Mouse (Mus musculus) neural tube, embryonic 12.5 days (tissue): ENCODE results near the gene Pgp. TPM values are rescaled to one million over a fixed set of nuclear protein-coding genes. Genes with fewer than 3 reads are reported as not detected.

Experiments
- ATAC-seq: fragments of 200-750 bp; cut with Nextera tagmentation; 2 replicates; pipeline ENCODE4 v1.8.0; 2017; ENCODE audit warnings: low read depth, mild to moderate bottlenecking, moderate TSS enrichment, moderate library complexity; ENCODE audit not compliant: low FRiP score
- H3K27ac ChIP-seq: fragments of 300-500 bp; sonication (generic); 2 replicates; pipeline ENCODE4 v1.5.1; 2016
- H3K27me3 ChIP-seq: fragments of 300-500 bp; sonication (generic); replicated peaks from 2 replicates; pipeline ENCODE4 v1.6.1; 2016; ENCODE audit warnings: mild to moderate bottlenecking
- H3K36me3 ChIP-seq: fragments of 300-500 bp; sonication (generic); 2 replicates; pipeline ENCODE4 v1.6.1; 2016; ENCODE audit warnings: mild to moderate bottlenecking
- H3K4me1 ChIP-seq: fragments of 300-500 bp; sonication (generic); 2 replicates; pipeline ENCODE4 v1.6.1; 2016
- H3K4me2 ChIP-seq: fragments of 300-500 bp; sonication (generic); replicated peaks from 2 replicates; pipeline ENCODE4 v1.6.1; 2016; ENCODE audit warnings: mild to moderate bottlenecking
- H3K4me3 ChIP-seq: fragments of 300-500 bp; sonication (generic); 2 replicates; pipeline ENCODE4 v1.5.1; 2016
- H3K9ac ChIP-seq: fragments of 300-500 bp; sonication (generic); 2 replicates; pipeline ENCODE4 v1.6.1; 2016; ENCODE audit warnings: mild to moderate bottlenecking
- H3K9me3 ChIP-seq: fragments of 300-500 bp; sonication (generic); 2 replicates; pipeline ENCODE4 v1.6.1; 2016; ENCODE audit warnings: mild to moderate bottlenecking
- WGBS: fragments of 180-500 bp; shearing (Covaris S2); methylation state at CpG from one replicate; pipeline ENCODE4 v1.1.7; 2016; 5-methylcytosine and 5-hydroxymethylcytosine counted together
- polyA plus RNA-seq: library from polyadenylated mRNA; unstranded; fragments of >200 nt; fragmentation: Nextera tagmentation; extraction: Ambion mirVana; gene quantifications from 2 replicates; pipeline ENCODE4 v1.2.1, GENCODE M21; 2016

Gene Pgp
- polyA plus RNA-seq, 1 experiment from 2014 or later = 58.6 TPM

- 56% methylated on average over 11 of the region's 11 CpGs for WGBS
- H3K4me3 ChIP-seq = peak overlapping the region; percentile 68
- H3K36me3 ChIP-seq = peaks cover 38% of the 10 kb centered on the region
- H3K4me2 ChIP-seq = peak overlapping the region; percentile 62
- no peak overlapping the region for H3K27ac ChIP-seq
- H3K9me3 ChIP-seq = no peaks in the 10 kb centered on the region
- peaks cover 24% of the 10 kb centered on the region for H3K4me1 ChIP-seq
- peak overlapping the region; percentile 74 for H3K9ac ChIP-seq
- peak; percentile 49 for ATAC-seq
- no peaks in the 10 kb centered on the region for H3K27me3 ChIP-seq
Measured at GRCm38 (mm10) chr17:24477985-24478600, 7.9 kb downstream of the Pgp start.

DNA sequence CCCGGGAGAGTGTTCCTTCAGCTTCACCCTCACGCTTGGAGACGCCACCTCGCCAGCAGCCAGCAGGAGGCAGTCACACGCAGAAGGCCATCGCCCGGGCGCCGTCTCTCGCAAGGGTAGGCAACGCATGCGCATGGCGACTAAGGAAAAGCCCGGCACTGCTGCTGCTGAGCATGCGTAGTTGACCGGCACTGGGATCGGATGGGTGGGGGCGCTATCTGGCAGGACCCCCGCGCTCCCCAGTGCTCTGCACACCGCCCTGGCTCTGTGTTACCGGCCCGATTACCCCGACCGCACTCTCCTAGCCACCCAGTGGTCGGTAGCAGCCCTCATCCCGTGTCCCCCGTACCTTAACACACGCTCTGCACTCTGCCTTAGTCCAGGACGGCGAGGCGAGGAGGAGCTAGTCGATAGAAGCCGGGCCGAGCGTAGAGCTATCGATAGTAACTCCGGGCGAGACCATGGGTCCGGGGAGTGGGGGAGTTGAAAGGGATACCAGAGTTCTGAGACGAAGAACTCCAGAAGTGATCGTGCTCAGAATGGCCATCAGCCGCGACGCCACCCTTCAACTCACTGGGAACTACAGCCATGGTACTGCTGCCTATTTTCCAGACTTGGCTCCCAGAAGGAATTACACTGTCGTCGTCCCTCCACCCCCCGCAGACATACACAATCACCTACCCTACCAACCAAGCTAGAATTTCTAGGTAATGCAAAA is 8.6 kb downstream of the Pgp start, which contains the start of gene Mlst8:
Gene Mlst8, minus strand, starts transcription at position 416 of the 718 bp plus-strand sequence.
- Histone ChIP-seq H3K4me3 (peak within 1 kb of the TSS; percentile 68), H3K36me3 (peaks cover 35% of the 10 kb centered on the region), H3K27ac (peak within 1 kb of the TSS; percentile 92), H3K4me1 (peaks cover 18% of the 10 kb centered on the region), H3K27me3 (no peaks in the 10 kb centered on the region), H3K4me2 (peak within 1 kb of the TSS; percentile 62), H3K9ac (peak within 1 kb of the TSS; percentile 74), H3K9me3 (no peaks in the 10 kb centered on the region)
- peak; percentile 91 for ATAC-seq
- WGBS = under 1% methylated on average over 48 of the region's 48 CpGs

DNA sequence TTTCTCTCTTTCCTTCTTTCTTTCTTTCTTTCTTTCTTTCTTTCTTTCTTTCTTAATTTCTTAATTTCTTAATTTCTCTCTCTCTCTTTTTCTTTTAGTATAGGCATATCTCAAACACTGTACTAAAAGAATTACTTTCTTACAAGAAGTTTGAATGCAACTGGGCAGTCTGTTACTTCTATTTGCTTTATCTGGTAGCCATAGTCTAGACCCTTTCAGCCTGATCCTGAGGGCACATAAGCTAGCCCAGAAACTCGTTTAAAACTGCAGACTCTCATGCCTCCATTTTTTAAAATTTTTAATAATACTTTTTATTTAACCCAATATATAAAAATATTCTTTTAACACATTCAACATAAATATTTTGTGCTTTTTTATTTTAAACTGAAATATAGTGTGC is 9.2 kb downstream of the Pgp start:
- 28% methylated on average over 1 of the region's 1 CpGs for WGBS
- peaks cover 12% of the 10 kb centered on the region for H3K4me1 ChIP-seq
- H3K27ac ChIP-seq = no peak overlapping the region
- H3K4me3 ChIP-seq = no peak overlapping the region
- no peak overlapping the region for H3K9ac ChIP-seq
- H3K4me2 ChIP-seq = peak overlapping the region; percentile 62
- no peaks in the 10 kb centered on the region for H3K9me3 ChIP-seq
- no peaks in the 10 kb centered on the region for H3K27me3 ChIP-seq
- no peak for ATAC-seq
- H3K36me3 ChIP-seq = peaks cover 28% of the 10 kb centered on the region

DNA sequence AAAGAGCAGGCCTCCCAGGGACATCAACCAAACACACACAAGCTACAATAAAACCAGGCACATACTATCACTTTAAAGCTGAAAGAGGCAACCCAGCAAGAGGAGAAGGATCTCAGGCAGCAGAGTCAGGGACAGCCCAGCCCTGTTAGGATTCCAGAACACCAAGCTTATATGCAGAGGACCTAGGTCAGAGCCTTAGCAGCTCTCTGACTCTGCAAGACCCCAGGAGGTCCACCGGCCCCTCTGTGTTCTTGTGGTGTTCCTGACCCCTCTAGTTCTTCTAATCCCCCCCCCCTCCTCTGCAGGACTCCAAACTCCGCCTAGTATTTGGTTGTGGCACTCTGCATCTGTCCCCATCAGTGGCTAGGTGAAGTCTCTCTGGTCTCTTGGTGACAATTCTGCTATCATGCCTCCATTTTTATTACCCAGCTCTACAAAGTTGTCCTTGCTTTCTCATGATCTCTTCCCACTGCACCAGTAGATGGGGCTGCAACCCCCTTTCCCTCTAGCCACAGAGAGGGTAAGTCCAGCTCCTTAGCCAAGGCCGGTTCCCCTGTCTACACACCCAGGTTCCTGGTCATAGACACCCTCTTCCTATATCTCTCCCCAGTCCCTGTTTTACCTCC is 10.1 kb downstream of the Pgp start:
- Histone ChIP-seq H3K27ac (no peak overlapping the region), H3K27me3 (no peaks in the 10 kb centered on the region), H3K36me3 (peaks cover 20% of the 10 kb centered on the region), H3K9ac (no peak overlapping the region), H3K4me3 (no peak overlapping the region), H3K4me2 (no peak overlapping the region), H3K9me3 (no peaks in the 10 kb centered on the region), H3K4me1 (peaks cover 14% of the 10 kb centered on the region)
- no peak for ATAC-seq
- 52% methylated on average over 3 of the region's 3 CpGs for WGBS

DNA sequence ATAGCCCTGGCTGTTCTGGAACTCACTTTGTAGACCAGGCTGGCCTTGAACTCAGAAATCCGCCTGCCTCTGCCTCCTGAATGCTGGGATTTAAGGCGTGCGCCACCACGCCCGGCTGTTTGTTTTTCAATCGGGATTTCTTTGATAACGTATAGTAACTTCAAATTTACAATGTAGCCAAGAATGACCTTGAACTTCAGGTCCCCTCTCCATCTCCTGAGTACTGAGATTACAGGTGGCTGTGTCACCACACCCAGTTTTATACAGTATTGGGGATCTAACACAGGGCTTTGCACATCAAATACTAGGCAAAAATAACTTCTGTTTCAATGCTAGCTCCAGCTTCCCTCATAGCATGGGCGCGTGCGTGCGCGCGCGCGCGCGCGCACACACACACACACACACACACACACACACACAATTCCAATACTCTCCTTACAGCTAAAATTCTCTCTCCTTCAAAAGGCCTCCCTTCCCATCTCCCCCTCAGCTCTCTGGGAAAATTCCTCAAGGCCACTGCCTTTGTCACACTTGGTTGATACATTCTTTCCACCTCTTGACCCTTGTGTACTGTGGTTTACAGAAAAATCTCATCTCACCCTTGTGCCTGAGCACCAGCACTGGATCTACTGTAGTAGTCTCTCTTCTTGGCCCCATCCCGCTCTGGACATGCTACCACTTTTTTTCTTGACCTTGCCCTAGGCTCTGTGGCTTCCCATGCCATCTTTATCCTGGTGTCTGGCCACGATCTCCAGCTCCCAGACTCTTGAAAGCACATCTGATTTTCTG is 11.0 kb downstream of the Pgp start:
- 95% methylated on average over 20 of the region's 20 CpGs for WGBS
- H3K27ac ChIP-seq = no peak overlapping the region

DNA sequence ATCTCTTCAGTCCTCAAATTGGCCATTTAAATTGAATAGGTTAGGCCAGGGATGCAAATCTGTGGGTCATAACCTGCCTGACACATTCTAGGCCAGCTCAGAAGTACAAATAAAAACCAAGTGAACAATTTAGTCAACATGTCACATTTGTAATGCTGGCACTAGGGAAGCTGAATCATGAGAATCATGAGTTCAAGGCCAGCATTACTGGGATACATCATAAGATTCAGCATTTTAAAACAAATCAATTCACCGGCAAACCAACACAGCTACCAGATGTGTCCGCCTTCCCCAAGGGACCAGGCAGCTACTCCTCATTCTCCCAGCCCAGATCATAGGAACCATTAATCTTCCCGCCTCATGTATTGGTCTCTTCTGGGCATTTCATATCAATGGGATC is 13.3 kb downstream of the Pgp start:
- H3K9ac ChIP-seq = no peak overlapping the region
- peaks cover 20% of the 10 kb centered on the region for H3K4me1 ChIP-seq
- no peak for ATAC-seq
- H3K27me3 ChIP-seq = no peaks in the 10 kb centered on the region
- no peaks in the 10 kb centered on the region for H3K36me3 ChIP-seq
- no peak overlapping the region for H3K4me3 ChIP-seq
- no peak overlapping the region for H3K4me2 ChIP-seq
- H3K27ac ChIP-seq = no peak overlapping the region
- no peaks in the 10 kb centered on the region for H3K9me3 ChIP-seq
- 72% methylated on average over 3 of the region's 3 CpGs for WGBS

More for the DNA sequence above, 11.0 kb downstream of the Pgp start:
- peaks cover 19% of the 10 kb centered on the region for H3K4me1 ChIP-seq
- H3K27me3 ChIP-seq = no peaks in the 10 kb centered on the region
- H3K4me2 ChIP-seq = no peak overlapping the region
- peaks cover 11% of the 10 kb centered on the region for H3K36me3 ChIP-seq
- H3K9ac ChIP-seq = no peak overlapping the region
- H3K9me3 ChIP-seq = no peaks in the 10 kb centered on the region
- no peak for ATAC-seq
- H3K4me3 ChIP-seq = no peak overlapping the region

- Histone ChIP-seq H3K4me1 (peaks cover 29% of the 10 kb centered on the region), H3K9me3 (no peaks in the 10 kb centered on the region), H3K4me3 (no peak overlapping the region), H3K36me3 (no peaks in the 10 kb centered on the region), H3K27ac (peak overlapping the region; percentile 17; the same call in 1 of the 2 replicates), H3K9ac (peak overlapping the region; percentile 21; the same call in 1 of the 2 replicates), H3K27me3 (no peaks in the 10 kb centered on the region), H3K4me2 (peak overlapping the region; percentile 25; the same call in 1 of the 2 replicates)
- no peak for ATAC-seq
- WGBS = 45% methylated on average over 11 of the region's 11 CpGs
Measured at GRCm38 (mm10) chr17:24485090-24485860, 15.1 kb downstream of the Pgp start.

GRCm38 (mm10) chr17:24488186-24488661 is 18.0 kb downstream of the Pgp start, which contains the start of gene Caskin1:
Gene Caskin1, plus strand, starts transcription at chr17:24488601.
- H3K27me3 ChIP-seq = no peaks in the 10 kb centered on the region
- peaks cover 36% of the 10 kb centered on the region for H3K4me1 ChIP-seq
- WGBS = under 1% methylated on average over 43 of the region's 45 CpGs
- H3K27ac ChIP-seq = peak within 1 kb of the TSS; percentile 88
- peak within 1 kb of the TSS; percentile 92 for H3K4me2 ChIP-seq
- H3K9me3 ChIP-seq = no peaks in the 10 kb centered on the region
- peak within 1 kb of the TSS; percentile 92 for H3K9ac ChIP-seq
- ATAC-seq = peak; percentile 71
- H3K4me3 ChIP-seq = peak within 1 kb of the TSS; percentile 87
- no peaks in the 10 kb centered on the region for H3K36me3 ChIP-seq

DNA sequence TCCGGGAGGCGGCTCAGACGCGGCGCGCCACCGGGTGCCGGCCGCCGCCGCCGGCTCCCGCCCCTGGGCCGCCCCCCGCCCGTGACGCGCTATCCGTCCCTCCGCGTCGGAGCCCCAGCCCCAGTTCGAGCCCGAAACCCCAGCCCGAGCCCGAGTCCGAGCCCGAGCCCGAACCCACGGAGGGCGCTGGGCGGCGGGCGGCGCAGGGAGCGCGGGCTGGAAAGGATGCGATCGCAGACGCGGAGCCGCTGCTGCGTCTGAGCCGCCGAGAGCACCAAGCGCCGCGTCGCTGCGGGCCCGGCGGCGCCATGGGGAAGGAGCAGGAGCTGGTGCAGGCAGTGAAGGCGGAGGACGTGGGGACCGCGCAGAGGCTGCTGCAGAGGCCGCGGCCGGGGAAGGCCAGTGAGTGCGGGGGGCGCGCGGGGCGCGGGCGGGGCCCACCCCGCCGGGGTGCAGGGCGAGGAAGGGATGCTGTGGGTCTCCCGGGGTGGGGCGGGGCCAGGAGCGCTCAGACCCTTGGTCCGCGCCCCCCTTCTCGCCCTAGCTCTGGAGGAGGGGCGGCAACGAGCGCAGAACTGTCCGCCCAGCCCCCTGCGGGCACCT is 18.6 kb downstream of the Pgp start:
- Histone ChIP-seq H3K4me2 (peak overlapping the region; percentile 92), H3K36me3 (no peaks in the 10 kb centered on the region), H3K27ac (peak overlapping the region; percentile 88), H3K4me3 (peak overlapping the region; percentile 87), H3K27me3 (no peaks in the 10 kb centered on the region), H3K9ac (peak overlapping the region; percentile 92), H3K9me3 (no peaks in the 10 kb centered on the region), H3K4me1 (peaks cover 36% of the 10 kb centered on the region)
- ATAC-seq = peak; percentile 76
- under 1% methylated on average over 64 of the region's 81 CpGs for WGBS

DNA sequence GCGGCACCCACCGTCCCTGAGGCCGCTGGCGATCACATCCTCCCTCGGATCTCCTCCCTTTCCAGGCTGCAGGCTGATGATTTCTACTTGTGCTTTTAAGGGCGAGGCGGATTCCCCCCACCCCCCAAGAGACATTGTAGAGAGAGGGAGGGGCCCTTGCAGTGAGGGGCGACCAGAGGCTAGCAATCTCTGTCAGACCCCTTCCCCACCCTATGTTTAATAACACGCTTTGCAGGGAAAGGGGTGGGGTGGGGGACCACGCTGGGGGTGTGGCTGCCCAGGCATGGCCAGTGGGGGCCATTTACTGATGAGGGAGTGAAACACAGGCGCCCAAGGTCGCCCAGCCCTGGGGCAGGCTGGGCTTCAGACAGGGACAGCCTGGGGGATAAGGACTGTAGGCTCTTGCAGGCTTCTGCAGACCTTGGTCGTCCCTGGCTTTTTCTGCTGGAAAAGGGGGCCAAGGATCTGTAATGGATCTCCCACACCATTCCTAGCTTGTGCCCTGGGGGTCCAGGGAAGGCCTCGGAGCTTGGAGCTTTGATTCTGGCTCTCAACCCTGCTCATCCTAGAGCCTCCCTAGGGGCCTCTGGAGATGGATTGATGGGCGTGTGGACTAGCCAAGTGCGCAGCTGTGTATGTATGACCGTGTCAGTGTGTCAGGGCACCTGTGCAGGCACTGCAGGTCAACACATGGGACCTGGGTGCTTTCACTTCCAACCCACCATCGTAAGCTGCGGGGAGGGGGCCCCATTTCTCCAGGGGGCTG is 19.3 kb downstream of the Pgp start:
- no peaks in the 10 kb centered on the region for H3K27me3 ChIP-seq
- H3K27ac ChIP-seq = peak overlapping the region; percentile 88
- H3K9ac ChIP-seq = peak overlapping the region; percentile 92
- H3K4me1 ChIP-seq = peaks cover 36% of the 10 kb centered on the region
- no peaks in the 10 kb centered on the region for H3K9me3 ChIP-seq
- H3K36me3 ChIP-seq = no peaks in the 10 kb centered on the region
- H3K4me3 ChIP-seq = peak overlapping the region; percentile 87
- peak; percentile 65 for ATAC-seq
- H3K4me2 ChIP-seq = peak overlapping the region; percentile 92
- WGBS = 15% methylated on average over 19 of the region's 19 CpGs
